Mouse (Mus musculus) adrenal gland, postnatal 25 days (tissue): Measurements from ENCODE around the gene Gramd4. TPM values are rescaled to one million over a fixed set of nuclear protein-coding genes. Genes with fewer than 3 reads are reported as not detected.
"Not testable (repeated sequence)": the region's sequence is repeated elsewhere in the genome, so short reads cannot be mapped to it uniquely, and the experiment has no call there.

Source experiments
- DNase-seq: peaks from one replicate; pipeline ENCODE4 v3.0.0; 2021; ENCODE audit warnings: mixed read lengths
- total RNA-seq: library from RNA; stranded (reverse); gene quantifications from 2 replicates; pipeline ENCODE4 v1.2.3, GENCODE M21; 2021

Gramd4 gene
- total RNA-seq, 1 experiment from 2014 or later, result 17.4 TPM

GRCm38 (mm10) chr15:86165811-86166590, 108.5 kb downstream of the Gramd4 start:
- no peak for DNase-seq

DNA sequence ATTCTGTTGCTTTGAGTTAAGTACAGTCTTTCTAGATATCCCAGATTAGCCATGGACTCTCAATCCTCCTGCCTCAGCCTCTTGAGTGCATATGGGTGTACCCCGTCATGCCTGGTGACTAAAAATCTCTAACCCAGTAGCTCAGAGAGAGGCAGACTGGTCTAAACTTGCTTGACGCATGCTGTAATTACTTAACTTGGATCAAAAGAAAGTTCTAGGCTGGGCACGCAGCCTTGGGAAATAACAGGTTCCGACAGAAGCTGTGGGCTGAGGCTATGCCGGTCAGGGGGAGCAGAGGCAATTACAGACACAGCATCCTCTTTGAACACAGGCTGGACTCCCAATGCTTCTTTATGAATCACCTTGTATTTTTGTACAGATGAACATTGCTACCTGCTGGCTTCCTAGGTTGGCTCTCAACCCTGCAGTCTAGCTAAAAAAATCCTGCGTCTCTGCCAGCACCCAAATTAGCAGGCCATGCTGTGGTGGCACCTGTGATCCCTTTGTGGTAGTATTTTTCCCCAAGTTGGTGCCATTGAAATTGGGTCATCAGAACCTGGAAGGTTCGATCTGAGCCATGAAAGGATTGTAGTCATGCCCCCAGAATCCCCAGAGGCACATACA, 109.6 kb downstream of the Gramd4 start:
- no peak for DNase-seq

DNA sequence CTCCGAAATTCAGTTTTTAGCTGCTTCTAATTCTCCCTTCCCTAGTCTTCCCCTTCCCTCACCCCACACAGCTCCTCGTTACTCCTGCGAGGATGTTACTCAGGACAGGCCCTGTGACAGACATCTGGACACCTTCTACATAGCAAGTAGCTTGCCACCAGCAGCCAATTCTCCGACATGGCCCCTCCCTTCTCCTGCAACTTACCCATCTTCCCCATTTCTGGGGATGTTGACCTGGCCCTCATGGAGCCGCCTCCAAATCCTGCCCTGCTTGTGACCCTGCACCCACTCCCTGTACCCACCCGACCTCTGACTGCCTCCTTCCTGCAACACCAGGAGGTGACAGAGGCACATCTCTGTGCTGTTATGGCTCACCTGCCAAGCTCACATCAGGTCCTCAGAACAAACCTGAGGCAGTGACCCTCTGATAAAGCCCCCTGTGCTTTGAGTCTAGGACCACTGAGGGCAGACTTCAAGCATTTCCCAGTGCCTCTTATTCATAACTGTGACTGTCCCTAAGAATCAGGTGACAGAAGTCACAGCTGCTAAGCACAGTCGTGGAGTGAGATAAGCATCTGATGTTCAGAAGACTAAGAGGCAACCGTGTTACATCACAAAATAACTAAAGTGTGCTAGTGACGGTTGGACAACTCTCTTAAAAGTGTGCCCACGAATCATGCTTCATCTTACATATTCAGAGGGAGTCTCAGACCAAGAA, 110.5 kb downstream of the Gramd4 start:
- no peak for DNase-seq

DNA sequence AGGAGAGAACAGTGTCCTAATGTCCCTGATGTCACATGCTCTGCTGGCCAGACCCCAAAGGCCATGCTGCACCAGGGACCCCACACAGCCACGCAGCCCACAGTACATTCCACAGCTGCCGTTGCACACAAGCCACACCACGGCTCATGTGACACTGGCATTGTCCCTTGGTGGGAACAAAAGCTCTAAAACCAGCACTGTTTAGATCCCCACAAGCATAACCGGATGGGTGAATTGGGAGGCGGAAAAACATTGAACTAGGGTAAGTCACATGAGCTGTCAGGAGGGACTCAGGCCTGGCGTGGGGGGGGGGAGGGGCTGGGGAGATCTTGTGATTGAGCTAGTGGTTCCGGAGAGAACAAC, 111.0 kb downstream of the Gramd4 start:
- DNase-seq, result no peak

- DNase-seq, result no peak
Observed at GRCm38 (mm10) chr15:86168941-86169816, 111.7 kb downstream of the Gramd4 start.

- no peak for DNase-seq
Observed at GRCm38 (mm10) chr15:86169817-86170110, 112.3 kb downstream of the Gramd4 start.

DNA sequence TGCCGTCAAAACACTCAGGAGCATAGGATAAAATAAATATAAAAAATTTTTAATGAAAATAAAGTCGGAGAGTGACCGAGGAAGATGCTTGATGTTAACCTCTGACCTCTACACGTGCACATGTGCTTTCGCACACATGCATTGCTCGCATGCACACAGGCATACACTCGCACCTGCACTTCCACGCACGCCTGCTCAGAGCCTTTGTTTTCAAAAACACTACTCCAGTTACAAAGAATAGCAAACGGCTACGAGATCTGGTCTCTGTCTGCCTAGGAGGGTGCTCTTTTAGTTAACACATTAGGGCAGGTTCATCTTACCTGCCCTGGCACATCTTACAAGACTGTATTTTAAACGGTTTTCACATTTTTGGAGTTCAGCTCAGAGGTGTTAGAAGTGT, 113.8 kb downstream of the Gramd4 start:
- DNase-seq, result no peak

DNA sequence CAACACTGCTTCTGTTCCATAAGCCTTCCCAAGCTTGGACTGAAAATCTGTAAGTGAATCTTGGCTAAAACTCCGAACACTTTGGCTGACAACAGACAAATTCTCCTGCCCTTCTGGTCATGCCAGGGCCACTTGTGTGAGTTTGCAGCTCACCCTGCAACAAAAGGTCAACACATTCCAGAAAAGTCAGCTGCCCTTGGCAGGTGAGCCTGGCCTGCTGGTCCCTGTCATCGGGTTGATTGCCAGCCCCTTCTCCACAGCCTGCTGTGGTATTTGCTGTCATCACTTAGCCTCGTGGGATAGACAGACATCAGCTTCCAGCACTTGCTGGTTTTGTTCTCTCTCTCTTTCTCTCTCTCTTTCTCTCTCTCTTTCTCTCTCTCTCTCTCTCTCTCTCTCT, 114.6 kb downstream of the Gramd4 start:
- no peak for DNase-seq

- DNase-seq, result no peak
Observed at GRCm38 (mm10) chr15:86172526-86172925, 115.0 kb downstream of the Gramd4 start.

DNA sequence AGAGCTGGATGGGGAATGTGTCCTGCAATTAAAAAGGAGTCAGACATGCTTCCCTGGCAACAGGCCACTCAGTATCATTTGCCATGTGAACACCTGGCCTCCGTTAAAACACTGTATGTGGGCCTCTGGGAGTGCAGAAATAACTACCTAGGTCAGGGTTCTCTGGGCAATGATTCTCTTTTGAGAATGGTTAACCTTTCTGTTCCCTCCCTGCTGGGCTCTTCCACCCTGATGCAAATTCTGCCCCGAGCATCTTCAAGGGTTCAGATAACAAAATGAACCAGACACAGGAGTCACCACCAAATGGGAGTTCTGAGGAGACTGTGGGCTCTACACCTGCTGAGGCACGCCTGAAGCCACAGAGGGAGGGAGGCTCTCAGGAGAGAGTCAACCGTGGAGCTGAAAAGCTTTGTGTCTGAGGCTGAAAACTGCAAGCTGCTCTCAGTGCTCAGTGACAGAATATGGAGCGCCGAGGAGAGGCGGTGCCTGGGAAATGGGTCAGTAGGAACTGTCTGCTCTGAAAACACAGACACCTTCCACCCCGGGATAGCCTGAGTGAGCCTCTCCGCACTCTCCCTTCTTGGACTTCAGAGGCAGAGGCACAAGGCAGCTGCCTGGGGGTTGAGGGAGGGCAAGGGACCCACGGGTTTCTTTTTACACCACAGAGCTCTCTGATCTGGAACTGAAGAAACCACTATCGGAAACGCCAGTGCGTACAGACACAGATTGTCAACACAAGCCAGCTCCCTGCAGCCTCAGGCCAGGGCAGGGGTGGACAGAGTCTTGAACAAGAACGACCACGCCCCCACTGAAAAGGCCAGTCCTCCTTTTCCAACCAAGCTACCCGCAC, 115.9 kb downstream of the Gramd4 start:
- DNase-seq, result no peak

- no peak for DNase-seq
Observed at GRCm38 (mm10) chr15:86175253-86176050, 118.0 kb downstream of the Gramd4 start.

- DNase-seq, result no peak
Observed at GRCm38 (mm10) chr15:86176166-86176565, 118.7 kb downstream of the Gramd4 start.

DNA sequence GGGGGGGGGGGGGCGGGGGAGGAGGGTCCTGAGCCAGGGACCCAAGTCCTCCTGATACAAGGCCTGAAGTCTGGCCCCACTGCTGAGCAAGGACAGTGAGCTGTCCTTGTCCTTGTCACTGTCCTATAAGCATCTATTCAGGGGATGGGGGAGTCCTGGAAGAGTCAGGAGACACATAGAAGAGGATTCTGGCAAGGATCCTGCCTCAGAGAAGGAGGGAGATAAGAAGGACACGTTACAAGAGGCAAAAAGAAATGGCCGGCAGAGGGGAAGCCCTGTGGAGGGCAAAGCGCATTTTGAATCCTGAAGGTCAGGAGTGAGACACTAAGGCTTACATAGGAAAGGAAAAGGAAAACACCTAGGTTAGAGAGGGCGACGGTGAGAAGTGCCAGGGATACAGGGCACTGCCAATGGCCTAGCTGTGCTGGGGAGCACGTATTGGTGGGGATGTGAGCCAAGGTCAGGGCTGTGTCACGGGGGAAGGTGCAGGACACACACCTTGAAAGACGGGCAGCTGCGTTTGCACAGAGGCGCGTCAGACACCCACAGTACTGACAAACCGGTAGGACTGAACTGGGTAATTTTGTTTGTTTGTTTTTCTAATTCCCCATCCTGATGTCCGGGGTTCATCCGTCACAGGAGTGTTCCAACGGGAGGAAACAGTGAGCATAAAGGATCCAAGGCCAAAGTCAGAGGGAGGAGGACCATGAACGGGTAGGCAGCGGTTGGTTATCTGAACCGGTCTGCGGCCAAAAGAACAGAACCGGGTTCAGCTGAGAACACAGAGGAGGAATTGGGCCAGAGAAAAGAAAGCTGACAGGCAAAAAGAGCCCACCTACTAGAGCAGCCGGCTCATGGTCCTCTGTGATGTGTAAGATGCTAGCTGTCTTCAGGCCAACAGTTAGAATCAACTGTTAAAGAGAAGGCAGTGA, 119.5 kb downstream of the Gramd4 start:
- DNase-seq, result no peak

DNA sequence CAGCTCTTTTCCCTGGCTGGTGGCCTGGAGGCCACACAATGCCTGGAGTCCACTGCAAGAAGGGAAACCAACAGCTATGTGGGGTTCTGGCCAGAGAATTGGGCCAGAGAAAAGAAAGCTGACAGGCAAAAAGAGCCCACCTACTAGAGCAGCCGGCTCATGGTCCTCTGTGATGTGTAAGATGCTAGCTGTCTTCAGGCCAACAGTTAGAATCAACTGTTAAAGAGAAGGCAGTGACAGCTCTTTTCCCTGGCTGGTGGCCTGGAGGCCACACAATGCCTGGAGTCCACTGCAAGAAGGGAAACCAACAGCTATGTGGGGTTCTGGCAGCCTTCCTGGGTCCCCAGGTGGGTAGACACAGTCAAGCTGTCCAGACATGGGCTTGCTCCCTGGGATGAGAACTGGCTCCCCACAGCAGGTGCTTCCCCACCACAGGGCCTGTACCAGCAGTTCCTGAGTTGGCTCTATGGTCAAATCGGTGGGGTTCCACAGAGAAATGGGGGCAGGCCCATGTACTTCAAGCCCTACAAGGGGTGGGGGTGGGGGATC, 120.3 kb downstream of the Gramd4 start:
- DNase-seq, result not testable (repeated sequence)

DNA sequence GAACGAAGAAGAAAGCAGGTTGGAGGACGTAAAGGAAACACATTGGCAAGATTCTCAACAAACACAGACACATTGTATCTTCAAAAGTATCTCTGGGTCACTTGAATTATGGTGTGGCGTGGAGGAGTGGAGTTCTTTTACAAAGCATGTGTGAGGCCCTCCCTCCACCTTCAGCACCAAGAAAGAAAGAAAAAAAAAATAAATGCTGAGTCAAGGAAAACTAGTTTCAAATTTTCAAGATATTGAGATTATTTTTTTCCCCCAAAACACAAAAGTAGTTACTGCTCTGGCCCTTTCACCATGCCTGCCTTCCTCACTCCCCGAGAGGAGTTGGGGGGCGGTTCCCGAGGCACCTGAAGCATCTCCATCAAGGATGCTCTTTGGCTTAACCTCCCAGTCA, 121.1 kb downstream of the Gramd4 start:
- DNase-seq, result no peak

DNA sequence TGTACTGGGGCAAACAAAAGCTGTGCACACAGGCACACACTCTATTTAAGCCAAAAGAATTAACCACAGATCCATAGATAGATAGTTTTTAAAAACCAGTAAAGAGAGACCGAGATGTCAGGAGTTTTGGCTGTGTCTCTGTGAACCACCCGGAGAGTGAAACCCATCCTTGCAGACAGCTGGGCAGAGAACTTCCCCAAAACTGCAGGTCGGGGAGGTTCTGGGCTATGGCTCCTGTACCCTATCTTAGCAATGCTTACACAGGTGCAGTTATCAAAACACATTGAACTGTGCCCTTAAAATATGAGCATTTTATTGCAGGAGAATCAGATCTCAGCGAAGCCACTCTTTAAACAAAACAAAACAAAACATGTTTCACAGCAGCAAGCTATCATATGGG, 122.9 kb downstream of the Gramd4 start:
- DNase-seq, result no peak

- DNase-seq, result not testable (repeated sequence)
Observed at GRCm38 (mm10) chr15:86181321-86181720, 123.8 kb downstream of the Gramd4 start.

- no peak for DNase-seq
Observed at GRCm38 (mm10) chr15:86181941-86182439, 124.5 kb downstream of the Gramd4 start.

DNA sequence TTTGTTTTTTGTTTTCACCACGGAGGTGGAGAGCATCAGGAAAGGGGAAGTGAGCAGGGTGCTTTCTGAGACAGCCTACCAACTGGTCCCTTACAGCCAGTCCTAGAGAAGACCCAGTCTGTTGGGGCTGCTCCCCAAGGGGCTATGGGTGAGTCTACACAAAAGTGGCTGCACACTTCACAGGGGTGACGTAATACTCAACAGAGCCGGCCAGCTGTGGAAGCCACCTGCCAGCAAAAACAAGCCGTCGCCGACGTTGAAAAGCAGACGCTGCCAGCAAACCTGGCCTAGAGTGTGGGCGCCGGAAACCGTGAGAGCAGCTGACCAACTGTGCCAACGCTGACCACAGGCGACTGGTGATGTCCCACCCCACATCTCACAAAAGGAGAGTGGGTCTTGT, 125.2 kb downstream of the Gramd4 start:
- DNase-seq, result no peak
